Mouse (Mus musculus) ovary, postnatal 14 days (tissue): ENCODE data around the gene Sytl2.

Experiments used
- DNase-seq: peaks from one replicate; pipeline ENCODE4 v3.0.0; 2022; ENCODE audit warnings: low spot score

Gene Sytl2

GRCm38 (mm10) chr7:90312151-90312883, 10.3 kb downstream of the Sytl2 start:
- DNase-seq, result no peak

- no peak for DNase-seq
Measured at GRCm38 (mm10) chr7:90313421-90313820, 11.4 kb downstream of the Sytl2 start.

- DNase-seq, result no peak
Measured at GRCm38 (mm10) chr7:90316823-90317222, 14.8 kb downstream of the Sytl2 start.

- DNase-seq, result no peak
Measured at GRCm38 (mm10) chr7:90319446-90319845, 17.4 kb downstream of the Sytl2 start.

GRCm38 (mm10) chr7:90320124-90320523, 18.1 kb downstream of the Sytl2 start:
- DNase-seq, result no peak

- DNase-seq, result no peak
Measured at GRCm38 (mm10) chr7:90325166-90325565, 23.1 kb downstream of the Sytl2 start.

GRCm38 (mm10) chr7:90330200-90330599, 28.1 kb downstream of the Sytl2 start:
- no peak for DNase-seq

GRCm38 (mm10) chr7:90332483-90333065, 30.5 kb downstream of the Sytl2 start:
- DNase-seq, result no peak

- no peak for DNase-seq
Measured at GRCm38 (mm10) chr7:90334362-90334761, 32.3 kb downstream of the Sytl2 start.

- no peak for DNase-seq
Measured at GRCm38 (mm10) chr7:90334831-90335230, 32.8 kb downstream of the Sytl2 start.

- no peak for DNase-seq
Measured at GRCm38 (mm10) chr7:90335755-90336194, 33.7 kb downstream of the Sytl2 start.

- DNase-seq, result no peak
Measured at GRCm38 (mm10) chr7:90341212-90341957, 39.3 kb downstream of the Sytl2 start.

GRCm38 (mm10) chr7:90344903-90345302, 42.9 kb downstream of the Sytl2 start:
- DNase-seq, result no peak

- DNase-seq, result no peak
Measured at GRCm38 (mm10) chr7:90347779-90348437, 45.9 kb downstream of the Sytl2 start.

- no peak for DNase-seq
Measured at GRCm38 (mm10) chr7:90349014-90349413, 47.0 kb downstream of the Sytl2 start.

- DNase-seq, result no peak
Measured at GRCm38 (mm10) chr7:90352183-90352582, 50.1 kb downstream of the Sytl2 start.

- DNase-seq, result no peak
Measured at GRCm38 (mm10) chr7:90353488-90354228, 51.6 kb downstream of the Sytl2 start.

GRCm38 (mm10) chr7:90354229-90354604, 52.2 kb downstream of the Sytl2 start:
- DNase-seq, result no peak

- DNase-seq, result no peak
Measured at GRCm38 (mm10) chr7:90355454-90355853, 53.4 kb downstream of the Sytl2 start.

- no peak for DNase-seq
Measured at GRCm38 (mm10) chr7:90355995-90356394, 53.9 kb downstream of the Sytl2 start.

- no peak for DNase-seq
Measured at GRCm38 (mm10) chr7:90362788-90363187, 60.7 kb downstream of the Sytl2 start.
